Mouse (Mus musculus) thymus, adult 2 months (tissue): ENCODE results near the gene Cnep1r1. TPM values are rescaled to one million over a fixed set of nuclear protein-coding genes. Genes with fewer than 3 reads are reported as not detected.

Source experiments
- DNase-seq: peaks from one replicate; pipeline ENCODE4 v3.0.0; 2021
- H3K27ac ChIP-seq: fragments of 200-500 bp; 2 replicates; pipeline ENCODE4 v1.5.1; 2012; ENCODE audit warnings: low read length, control low read depth; ENCODE audit not compliant: control insufficient read depth, insufficient read depth
- H3K27me3 ChIP-seq: fragments of 200-500 bp; 2 replicates; pipeline ENCODE4 v1.6.1; 2012; ENCODE audit warnings: mild to moderate bottlenecking, low read length, moderate library complexity, mixed read lengths; ENCODE audit not compliant: control insufficient read depth, insufficient read depth
- H3K36me3 ChIP-seq: fragments of 200-500 bp; 2 replicates; pipeline ENCODE4 v1.6.1; 2012; ENCODE audit warnings: mild to moderate bottlenecking, low read length, moderate library complexity; ENCODE audit not compliant: control insufficient read depth, insufficient read depth
- H3K4me1 ChIP-seq: fragments of 200-500 bp; replicated peaks from 2 replicates; pipeline ENCODE4 v1.6.1; 2012; ENCODE audit warnings: low read length; ENCODE audit not compliant: control insufficient read depth, insufficient read depth
- H3K4me3 ChIP-seq: fragments of 200-500 bp; 2 replicates; pipeline ENCODE4 v1.5.1; 2012; ENCODE audit warnings: mild to moderate bottlenecking, low read length, control low read depth, moderate library complexity; ENCODE audit not compliant: control insufficient read depth, insufficient read depth
- CTCF ChIP-seq: fragments of 200-500 bp; IDR thresholded peaks from 2 replicates; pipeline ENCODE4 v1.5.1; 2012; ENCODE audit warnings: mild to moderate bottlenecking, control low read depth, low read length, moderate library complexity, borderline replicate concordance; ENCODE audit not compliant: control insufficient read depth, poor library complexity, insufficient read depth; ENCODE audit errors: extremely low read depth
- POLR2A ChIP-seq: fragments of 200-500 bp; IDR thresholded peaks from 2 replicates; pipeline ENCODE4 v1.6.1; 2012; ENCODE audit warnings: mild to moderate bottlenecking, low read length, control low read depth, moderate library complexity; ENCODE audit not compliant: control insufficient read depth, poor library complexity, insufficient read depth; ENCODE audit errors: extremely low read depth
- WGBS: fragments of 180-500 bp; shearing (Covaris S2); methylation state at CpG from one replicate; pipeline ENCODE4 v1.1.7; 2018; 5-methylcytosine and 5-hydroxymethylcytosine counted together
- polyA plus RNA-seq: library from polyadenylated mRNA; depleted of rRNA; stranded (reverse); fragments of >200 nt; gene quantifications from 2 replicates; pipeline ENCODE4 v1.2.3, GENCODE M21; 2012; rRNA removed

The Cnep1r1 gene
- 18.1 and 22.7 TPM in 2 replicates for polyA plus RNA-seq

GRCm38 (mm10) chr8:88118456-88119036 lies at the start of gene Cnep1r1:
Cnep1r1 (plus strand) TSS chr8:88118769.
- WGBS, result under 1% methylated on average over 47 of the region's 49 CpGs

GRCm38 (mm10) chr8:88082183-88082582 lies 36.4 kb upstream of the Cnep1r1 start:
- Histone ChIP-seq H3K4me1 (no peaks in the 10 kb centered on the region), H3K4me3 (no peak overlapping the region), H3K36me3 (no peaks in the 10 kb centered on the region), H3K27me3 (no peaks in the 10 kb centered on the region), H3K27ac (no peak overlapping the region)
- DNase-seq, result no peak
- WGBS, result 90% methylated on average over 5 of the region's 5 CpGs
- no peak for TF ChIP-seq POLR2A
- no peak for TF ChIP-seq CTCF

More at GRCm38 (mm10) chr8:88118456-88119036, at the start of gene Cnep1r1:
- Histone ChIP-seq H3K27ac (0 out of 2 replicates have a peak within 1 kb of the TSS, but pooled peaks have one; percentile 27), H3K27me3 (no peaks in the 10 kb centered on the region), H3K4me1 (no peaks in the 10 kb centered on the region), H3K4me3 (peak within 1 kb of the TSS; percentile 93), H3K36me3 (peaks cover 2% of the 10 kb centered on the region; the same call in 1 of the 2 replicates)
- TF ChIP-seq POLR2A (no peak), CTCF (0 out of 2 replicates have a peak, but pooled peaks have one; percentile 22)
- peak; percentile 97 for DNase-seq

DNA sequence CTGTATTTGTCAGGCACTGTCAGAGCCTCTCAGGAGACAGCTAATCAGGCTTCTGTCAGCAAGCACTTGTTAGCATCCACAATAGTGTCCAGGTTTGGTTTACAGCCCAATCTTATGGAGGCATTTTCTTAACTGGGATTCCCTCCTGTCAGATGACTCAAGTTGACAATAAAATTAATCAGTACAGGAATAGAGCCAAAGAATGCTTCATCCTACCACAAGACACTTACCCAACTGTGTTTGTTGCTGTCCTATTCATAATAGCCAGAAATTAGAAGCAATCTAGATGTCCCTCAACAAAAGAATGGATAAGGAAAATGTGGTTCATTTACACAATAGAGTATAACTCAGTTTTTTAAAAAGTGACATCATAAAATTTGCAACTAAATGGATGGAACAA lies 30.6 kb upstream of the Cnep1r1 start:
- no peak overlapping the region for H3K27ac ChIP-seq
- H3K36me3 ChIP-seq, result no peaks in the 10 kb centered on the region
- TF ChIP-seq POLR2A (no peak), CTCF (no peak)
- no peaks in the 10 kb centered on the region for H3K4me1 ChIP-seq
- H3K4me3 ChIP-seq, result no peak overlapping the region
- H3K27me3 ChIP-seq, result no peaks in the 10 kb centered on the region
- DNase-seq, result no peak

GRCm38 (mm10) chr8:88091661-88092060 lies 26.9 kb upstream of the Cnep1r1 start:
- Histone ChIP-seq H3K27me3 (no peaks in the 10 kb centered on the region), H3K27ac (no peak overlapping the region), H3K4me1 (no peaks in the 10 kb centered on the region), H3K4me3 (no peak overlapping the region), H3K36me3 (no peaks in the 10 kb centered on the region)
- TF ChIP-seq CTCF (no peak), POLR2A (no peak)
- WGBS, result 70% methylated on average over 2 of the region's 2 CpGs
- no peak for DNase-seq

GRCm38 (mm10) chr8:88093367-88093766 lies 25.2 kb upstream of the Cnep1r1 start:
- DNase-seq, result no peak
- TF ChIP-seq CTCF, result no peak
- no peak for TF ChIP-seq POLR2A
- no peaks in the 10 kb centered on the region for H3K27me3 ChIP-seq
- H3K4me1 ChIP-seq, result no peaks in the 10 kb centered on the region
- no peak overlapping the region for H3K4me3 ChIP-seq
- no peaks in the 10 kb centered on the region for H3K36me3 ChIP-seq
- no peak overlapping the region for H3K27ac ChIP-seq
- 93% methylated on average over 4 of the region's 4 CpGs for WGBS

GRCm38 (mm10) chr8:88098856-88099255 lies 19.7 kb upstream of the Cnep1r1 start:
- no peak overlapping the region for H3K27ac ChIP-seq
- no peak for DNase-seq
- no peak overlapping the region for H3K4me3 ChIP-seq
- 92% methylated on average over 4 of the region's 4 CpGs for WGBS
- H3K36me3 ChIP-seq, result no peaks in the 10 kb centered on the region
- TF ChIP-seq POLR2A, result no peak
- no peak for TF ChIP-seq CTCF
- H3K4me1 ChIP-seq, result no peaks in the 10 kb centered on the region
- no peaks in the 10 kb centered on the region for H3K27me3 ChIP-seq

- H3K36me3 ChIP-seq, result no peaks in the 10 kb centered on the region
- 0% methylated on average over 1 of the region's 1 CpGs for WGBS
- TF ChIP-seq POLR2A, result no peak
- TF ChIP-seq CTCF, result no peak
- no peaks in the 10 kb centered on the region for H3K27me3 ChIP-seq
- no peak overlapping the region for H3K4me3 ChIP-seq
- H3K27ac ChIP-seq, result no peak overlapping the region
- peak; percentile 23 for DNase-seq
- H3K4me1 ChIP-seq, result no peaks in the 10 kb centered on the region
Observed at GRCm38 (mm10) chr8:88099526-88099925, 19.0 kb upstream of the Cnep1r1 start.
